Mouse (Mus musculus): ENCODE data around the gene Inpp4b. TPM values are rescaled to one million over a fixed set of nuclear protein-coding genes. Genes with fewer than 3 reads are reported as not detected.

Inpp4b gene
- polyA plus RNA-seq, 1 experiment from 2014 or later: 11.4 TPM

DNA sequence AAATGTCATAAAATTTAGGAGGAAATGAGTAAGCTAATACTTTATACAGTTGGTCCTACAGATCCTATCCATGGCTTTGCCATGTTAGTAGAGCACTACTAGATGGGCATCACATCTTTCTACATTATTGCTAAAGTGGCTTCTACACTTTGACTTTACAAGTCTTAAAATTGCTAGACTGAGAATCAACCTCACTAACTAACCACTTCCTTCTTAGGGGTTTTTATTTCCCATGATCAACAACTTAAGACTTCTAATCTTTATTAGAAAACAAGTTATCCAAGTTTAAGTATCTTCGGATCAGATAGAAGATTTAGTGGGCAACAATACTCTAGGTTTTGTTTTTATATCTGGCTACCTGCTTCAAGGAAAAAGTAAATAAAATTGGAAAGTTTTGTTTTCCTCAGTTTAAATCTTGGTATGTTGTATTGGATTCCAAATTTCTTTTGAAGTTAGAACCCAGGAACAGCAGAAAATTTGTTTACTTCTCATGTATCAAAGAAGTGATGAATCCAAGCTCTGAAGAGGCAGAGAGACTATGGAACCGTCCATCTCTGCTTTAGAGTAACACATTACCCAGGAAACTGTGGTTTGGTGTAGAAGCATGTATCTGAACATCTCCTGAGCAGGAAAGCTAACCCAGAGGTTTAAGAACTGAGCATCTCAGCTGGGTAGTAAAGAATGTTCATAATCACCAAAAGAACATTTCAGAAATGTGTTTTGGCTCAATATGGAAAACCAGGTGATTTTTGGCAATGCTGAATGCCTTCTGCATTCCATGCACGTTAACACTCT is 361.4 kb downstream of the Inpp4b start:
- Histone ChIP-seq H3K36me3 (replicated peaks; ENCODE audit: control insufficient read depth, insufficient read depth) (no peaks in the 10 kb centered on the region), H3K9me3 (ENCODE audit: control insufficient read depth, low read length) (no peaks in the 10 kb centered on the region), H3K9ac (no peak overlapping the region), H3K4me1 (replicated peaks; ENCODE audit: control insufficient read depth, insufficient read depth, low read length) (no peaks in the 10 kb centered on the region), H3K4me3 (replicated peaks; ENCODE audit: low read length) (no peak overlapping the region), H3K4me2 (replicated peaks) (no peak overlapping the region), H3K27ac (no peak overlapping the region), H3K27me3 (ENCODE audit: control insufficient read depth, insufficient read depth, low read length) (no peaks in the 10 kb centered on the region)
- DNase-seq (ENCODE audit: low spot score) (no peak), ATAC-seq (ENCODE audit: low FRiP score) (no peak)
- WGBS: 88% methylated on average over 3 of the region's 3 CpGs

DNA sequence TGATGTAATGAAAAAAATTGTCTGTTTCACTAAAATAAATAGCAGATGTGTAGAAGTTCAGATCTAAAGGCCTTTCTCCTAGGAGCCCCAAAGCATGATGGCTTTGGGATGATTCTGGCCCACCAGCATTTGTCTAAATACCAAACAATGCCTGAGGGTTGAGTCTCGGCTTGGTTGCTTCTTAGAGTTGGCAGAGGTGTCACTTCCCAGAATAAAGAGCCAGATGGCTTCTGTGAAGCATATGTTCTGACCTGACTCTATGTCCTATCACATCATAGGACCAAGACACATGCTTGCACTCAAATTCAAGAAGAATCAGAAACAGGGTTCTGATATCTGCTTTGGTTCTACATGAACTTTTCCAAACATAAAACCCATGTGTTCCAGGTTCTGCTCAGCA is 365.1 kb downstream of the Inpp4b start:
- no peaks in the 10 kb centered on the region for H3K27me3 ChIP-seq (ENCODE audit: control insufficient read depth, insufficient read depth, low read length)
- H3K27ac ChIP-seq: no peak overlapping the region
- H3K36me3 ChIP-seq (replicated peaks; ENCODE audit: control insufficient read depth, insufficient read depth): no peaks in the 10 kb centered on the region
- H3K9me3 ChIP-seq (ENCODE audit: control insufficient read depth, low read length): no peaks in the 10 kb centered on the region
- no peak for DNase-seq (ENCODE audit: low spot score)
- H3K4me2 ChIP-seq (replicated peaks): no peak overlapping the region
- H3K4me3 ChIP-seq (replicated peaks; ENCODE audit: low read length): no peak overlapping the region
- no peaks in the 10 kb centered on the region for H3K4me1 ChIP-seq (replicated peaks; ENCODE audit: control insufficient read depth, insufficient read depth, low read length)
- ATAC-seq (ENCODE audit: low FRiP score): no peak
- WGBS: 81% methylated on average over 1 of the region's 1 CpGs
- no peak overlapping the region for H3K9ac ChIP-seq

DNA sequence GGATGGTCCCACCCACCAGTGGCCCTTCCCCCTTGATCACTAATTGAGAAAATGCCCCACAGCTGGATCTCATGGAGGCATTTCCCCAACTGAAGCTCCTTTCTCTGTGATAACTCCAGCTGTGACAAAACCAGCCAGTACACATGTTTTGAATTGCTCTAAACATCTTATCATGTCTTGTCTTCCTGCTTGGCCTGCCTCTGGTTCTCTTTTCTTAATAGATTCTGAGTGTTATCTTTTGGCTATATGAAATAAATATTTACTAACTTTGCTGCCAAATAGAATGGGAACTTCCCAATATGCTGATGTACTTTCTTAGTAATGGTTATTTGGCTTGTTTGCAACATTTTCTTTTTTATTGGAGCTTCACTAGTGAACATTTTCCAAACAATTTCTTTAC is 389.0 kb downstream of the Inpp4b start:
- ATAC-seq (ENCODE audit: low FRiP score) (no peak), DNase-seq (ENCODE audit: low spot score) (no peak)

DNA sequence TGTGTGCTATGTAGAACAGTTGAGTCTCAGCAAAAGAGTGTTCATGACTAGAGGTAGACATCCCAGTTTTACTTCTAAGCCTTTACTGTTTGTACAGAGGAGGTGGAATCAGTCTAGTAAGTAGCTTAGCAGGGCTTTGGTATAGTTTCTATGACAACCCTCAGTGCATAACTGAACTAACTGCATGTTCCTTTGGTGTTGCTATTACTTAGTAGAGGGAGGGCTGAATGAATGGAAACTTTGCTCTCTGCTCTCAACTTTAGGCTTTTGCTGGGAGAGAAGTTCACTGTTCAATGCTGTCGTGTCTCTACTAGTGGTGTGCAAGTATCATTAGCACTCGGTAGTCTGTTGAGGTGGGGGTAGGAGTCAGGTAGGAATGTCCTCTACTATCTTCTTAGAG is 393.3 kb downstream of the Inpp4b start:
- no peak for DNase-seq (ENCODE audit: low spot score)
- H3K9me3 ChIP-seq (ENCODE audit: control insufficient read depth, low read length): no peaks in the 10 kb centered on the region
- 97% methylated on average over 2 of the region's 2 CpGs for WGBS
- no peak overlapping the region for H3K27ac ChIP-seq
- no peak overlapping the region for H3K4me2 ChIP-seq (replicated peaks)
- no peaks in the 10 kb centered on the region for H3K36me3 ChIP-seq (replicated peaks; ENCODE audit: control insufficient read depth, insufficient read depth)
- ATAC-seq (ENCODE audit: low FRiP score): no peak
- H3K4me1 ChIP-seq (replicated peaks; ENCODE audit: control insufficient read depth, insufficient read depth, low read length): no peaks in the 10 kb centered on the region
- no peak overlapping the region for H3K4me3 ChIP-seq (replicated peaks; ENCODE audit: low read length)
- H3K9ac ChIP-seq: no peak overlapping the region
- no peaks in the 10 kb centered on the region for H3K27me3 ChIP-seq (ENCODE audit: control insufficient read depth, insufficient read depth, low read length)

More for the DNA sequence above, 389.0 kb downstream of the Inpp4b start:
- no peak overlapping the region for H3K9ac ChIP-seq
- no peak overlapping the region for H3K4me2 ChIP-seq (replicated peaks)
- H3K4me3 ChIP-seq (replicated peaks; ENCODE audit: low read length): no peak overlapping the region
- H3K36me3 ChIP-seq (replicated peaks; ENCODE audit: control insufficient read depth, insufficient read depth): no peaks in the 10 kb centered on the region
- H3K27me3 ChIP-seq (ENCODE audit: control insufficient read depth, insufficient read depth, low read length): no peaks in the 10 kb centered on the region
- H3K27ac ChIP-seq: no peak overlapping the region
- H3K4me1 ChIP-seq (replicated peaks; ENCODE audit: control insufficient read depth, insufficient read depth, low read length): no peaks in the 10 kb centered on the region
- H3K9me3 ChIP-seq (ENCODE audit: control insufficient read depth, low read length): no peaks in the 10 kb centered on the region

DNA sequence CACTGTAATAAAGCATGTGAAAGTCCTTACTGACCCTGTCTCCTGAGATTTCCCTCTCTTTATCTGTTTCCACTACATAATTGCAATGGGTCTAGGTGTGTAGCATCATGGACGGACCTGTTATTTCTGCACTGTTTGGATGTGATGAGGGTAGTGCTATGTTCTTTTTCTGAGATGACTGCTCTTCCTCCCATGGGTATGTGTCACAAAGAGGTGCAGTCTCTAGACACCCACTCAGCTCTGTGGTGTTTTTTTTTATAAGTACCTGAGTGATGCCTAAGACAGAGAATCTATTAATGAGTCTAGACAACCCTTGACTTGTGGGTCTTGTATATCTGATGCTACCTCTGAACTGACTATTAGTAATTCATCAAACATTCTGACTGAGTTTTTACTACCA is 393.7 kb downstream of the Inpp4b start:
- H3K9me3 ChIP-seq (ENCODE audit: control insufficient read depth, low read length): no peaks in the 10 kb centered on the region
- no peak overlapping the region for H3K9ac ChIP-seq
- no peaks in the 10 kb centered on the region for H3K27me3 ChIP-seq (ENCODE audit: control insufficient read depth, insufficient read depth, low read length)
- no peak overlapping the region for H3K4me3 ChIP-seq (replicated peaks; ENCODE audit: low read length)
- H3K4me2 ChIP-seq (replicated peaks): no peak overlapping the region
- 96% methylated on average over 1 of the region's 1 CpGs for WGBS
- no peak overlapping the region for H3K27ac ChIP-seq
- ATAC-seq (ENCODE audit: low FRiP score) (no peak), DNase-seq (ENCODE audit: low spot score) (no peak)
- no peaks in the 10 kb centered on the region for H3K36me3 ChIP-seq (replicated peaks; ENCODE audit: control insufficient read depth, insufficient read depth)
- no peaks in the 10 kb centered on the region for H3K4me1 ChIP-seq (replicated peaks; ENCODE audit: control insufficient read depth, insufficient read depth, low read length)

DNA sequence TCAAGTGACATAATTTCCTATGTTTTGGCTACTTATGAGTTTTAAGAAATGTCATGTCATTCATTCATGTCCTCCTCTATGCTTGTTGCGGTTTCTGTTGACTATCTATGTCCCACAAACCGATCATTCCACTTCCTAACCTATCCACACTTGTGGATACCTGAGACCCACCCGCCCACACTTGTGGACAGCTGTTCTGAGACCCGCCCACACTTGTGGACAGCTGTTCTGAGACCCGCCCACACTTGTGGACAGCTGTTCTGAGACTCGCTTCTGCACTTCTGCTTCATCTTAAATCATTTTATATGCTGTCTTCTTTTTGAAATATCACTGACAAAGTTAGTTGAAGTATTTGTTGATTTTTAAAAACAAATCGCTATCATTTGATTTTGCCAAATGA is 400.2 kb downstream of the Inpp4b start:
- H3K27ac ChIP-seq: no peak overlapping the region
- no peak overlapping the region for H3K4me3 ChIP-seq (replicated peaks; ENCODE audit: low read length)
- H3K27me3 ChIP-seq (ENCODE audit: control insufficient read depth, insufficient read depth, low read length): no peaks in the 10 kb centered on the region
- no peak overlapping the region for H3K9ac ChIP-seq
- H3K4me1 ChIP-seq (replicated peaks; ENCODE audit: control insufficient read depth, insufficient read depth, low read length): no peaks in the 10 kb centered on the region
- H3K4me2 ChIP-seq (replicated peaks): no peak overlapping the region
- no peaks in the 10 kb centered on the region for H3K36me3 ChIP-seq (replicated peaks; ENCODE audit: control insufficient read depth, insufficient read depth)
- WGBS: 89% methylated on average over 7 of the region's 7 CpGs
- no peaks in the 10 kb centered on the region for H3K9me3 ChIP-seq (ENCODE audit: control insufficient read depth, low read length)
- DNase-seq (ENCODE audit: low spot score): no peak
- ATAC-seq (ENCODE audit: low FRiP score): no peak

DNA sequence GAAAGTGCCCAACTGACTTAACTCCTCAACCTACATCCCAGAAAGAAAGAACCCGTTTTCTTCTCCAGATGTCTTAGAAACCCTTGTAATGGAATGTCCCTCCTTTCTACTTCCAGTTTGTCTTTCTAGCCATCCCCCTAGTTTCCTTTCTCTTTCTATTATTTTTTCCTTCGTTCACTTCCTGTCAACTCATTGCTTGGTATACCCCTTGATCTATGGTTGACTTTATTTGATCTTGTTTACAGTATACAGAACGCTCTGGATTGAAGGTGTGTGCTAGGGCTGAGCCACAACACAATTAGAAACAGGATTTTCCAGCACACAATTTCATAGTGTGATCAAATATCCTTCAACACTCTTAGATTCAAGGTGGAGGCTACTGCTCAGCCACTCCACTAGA is 400.7 kb downstream of the Inpp4b start:
- Histone ChIP-seq H3K36me3 (replicated peaks; ENCODE audit: control insufficient read depth, insufficient read depth) (no peaks in the 10 kb centered on the region), H3K27me3 (ENCODE audit: control insufficient read depth, insufficient read depth, low read length) (no peaks in the 10 kb centered on the region), H3K9ac (no peak overlapping the region), H3K27ac (no peak overlapping the region), H3K9me3 (ENCODE audit: control insufficient read depth, low read length) (no peaks in the 10 kb centered on the region), H3K4me3 (replicated peaks; ENCODE audit: low read length) (no peak overlapping the region), H3K4me2 (replicated peaks) (no peak overlapping the region), H3K4me1 (replicated peaks; ENCODE audit: control insufficient read depth, insufficient read depth, low read length) (no peaks in the 10 kb centered on the region)
- no peak for ATAC-seq (ENCODE audit: low FRiP score)
- DNase-seq (ENCODE audit: low spot score): no peak
- 78% methylated on average over 3 of the region's 3 CpGs for WGBS

DNA sequence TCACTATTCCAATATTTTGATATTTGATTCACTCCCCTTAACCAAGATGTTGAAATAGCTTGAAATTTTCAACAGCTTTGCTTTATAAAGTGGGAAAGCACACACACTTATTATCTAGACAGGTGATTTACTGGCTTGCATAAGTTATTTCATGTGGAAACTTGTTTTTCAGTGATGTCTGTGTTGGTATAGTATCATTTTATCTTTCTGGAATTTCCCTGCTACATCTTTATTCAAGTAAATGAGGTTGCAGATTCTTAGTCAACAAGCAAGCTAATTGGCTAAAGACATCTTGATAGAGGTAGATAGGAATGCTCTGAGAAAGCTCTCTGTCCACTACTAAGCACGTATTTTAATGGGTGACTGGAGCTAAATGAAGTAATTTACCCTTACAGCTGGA is 403.1 kb downstream of the Inpp4b start:
- H3K27me3 ChIP-seq (ENCODE audit: control insufficient read depth, insufficient read depth, low read length): no peaks in the 10 kb centered on the region
- H3K4me1 ChIP-seq (replicated peaks; ENCODE audit: control insufficient read depth, insufficient read depth, low read length): no peaks in the 10 kb centered on the region
- no peak overlapping the region for H3K27ac ChIP-seq
- ATAC-seq (ENCODE audit: low FRiP score) (no peak), DNase-seq (ENCODE audit: low spot score) (no peak)
- WGBS: 49% methylated on average over 1 of the region's 1 CpGs
- no peak overlapping the region for H3K4me3 ChIP-seq (replicated peaks; ENCODE audit: low read length)
- no peak overlapping the region for H3K9ac ChIP-seq
- H3K4me2 ChIP-seq (replicated peaks): no peak overlapping the region
- H3K36me3 ChIP-seq (replicated peaks; ENCODE audit: control insufficient read depth, insufficient read depth): no peaks in the 10 kb centered on the region
- H3K9me3 ChIP-seq (ENCODE audit: control insufficient read depth, low read length): no peaks in the 10 kb centered on the region

DNA sequence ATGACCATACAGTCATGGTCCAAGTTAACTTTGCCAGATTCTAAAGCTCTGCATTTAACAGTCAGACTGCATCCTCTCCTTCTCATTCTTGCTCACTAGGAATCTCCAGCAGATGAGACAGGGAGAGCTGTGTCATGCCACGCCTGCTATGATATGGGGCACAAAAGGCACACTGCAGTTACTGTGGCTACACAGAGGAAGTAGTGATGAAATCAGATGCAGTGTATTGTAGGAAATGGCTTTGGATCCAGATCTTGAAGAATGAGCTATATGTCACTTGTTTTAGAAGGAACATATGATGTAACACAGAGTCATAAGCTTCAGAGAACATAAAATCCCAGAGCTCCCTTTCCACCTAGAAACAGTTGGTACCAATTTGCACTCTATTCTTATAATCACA is 408.8 kb downstream of the Inpp4b start:
- ATAC-seq (ENCODE audit: low FRiP score): no peak
- H3K36me3 ChIP-seq (replicated peaks; ENCODE audit: control insufficient read depth, insufficient read depth): no peaks in the 10 kb centered on the region
- H3K4me3 ChIP-seq (replicated peaks; ENCODE audit: low read length): no peak overlapping the region
- H3K9me3 ChIP-seq (ENCODE audit: control insufficient read depth, low read length): no peaks in the 10 kb centered on the region
- H3K4me1 ChIP-seq (replicated peaks; ENCODE audit: control insufficient read depth, insufficient read depth, low read length): no peaks in the 10 kb centered on the region
- no peak overlapping the region for H3K27ac ChIP-seq
- no peak overlapping the region for H3K4me2 ChIP-seq (replicated peaks)
- WGBS: 61% methylated on average over 1 of the region's 1 CpGs
- no peak overlapping the region for H3K9ac ChIP-seq
- no peak for DNase-seq (ENCODE audit: low spot score)
- H3K27me3 ChIP-seq (ENCODE audit: control insufficient read depth, insufficient read depth, low read length): no peaks in the 10 kb centered on the region

DNA sequence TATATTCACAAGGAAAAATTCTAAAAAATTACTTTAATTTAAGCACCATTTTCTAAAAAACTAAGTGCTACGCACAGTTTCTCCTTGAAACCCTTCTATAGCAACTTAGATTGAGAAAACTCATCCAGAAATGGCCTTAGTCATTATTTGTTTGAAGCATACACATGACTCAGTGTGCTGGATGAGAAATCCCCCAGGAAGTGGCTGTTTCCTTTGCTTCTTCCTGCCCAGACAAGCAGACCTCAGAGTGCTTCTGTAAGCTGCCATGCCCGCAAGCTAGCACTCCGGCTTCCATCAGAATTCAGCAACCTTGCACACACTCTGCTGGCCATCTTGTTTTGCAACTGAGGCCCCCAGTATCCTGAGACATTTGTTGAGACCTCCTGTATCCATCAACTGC is 414.3 kb downstream of the Inpp4b start:
- Histone ChIP-seq H3K27ac (no peak overlapping the region), H3K4me3 (replicated peaks; ENCODE audit: low read length) (no peak overlapping the region), H3K4me2 (replicated peaks) (no peak overlapping the region), H3K27me3 (ENCODE audit: control insufficient read depth, insufficient read depth, low read length) (no peaks in the 10 kb centered on the region), H3K9ac (no peak overlapping the region), H3K36me3 (replicated peaks; ENCODE audit: control insufficient read depth, insufficient read depth) (no peaks in the 10 kb centered on the region), H3K4me1 (replicated peaks; ENCODE audit: control insufficient read depth, insufficient read depth, low read length) (no peaks in the 10 kb centered on the region), H3K9me3 (ENCODE audit: control insufficient read depth, low read length) (no peaks in the 10 kb centered on the region)
- DNase-seq (ENCODE audit: low spot score) (no peak), ATAC-seq (ENCODE audit: low FRiP score) (no peak)
- WGBS: 90% methylated on average over 3 of the region's 3 CpGs

Measured in hindbrain, embryonic 14.5 days (tissue).